Mouse (Mus musculus): Measurements from ENCODE around the gene Larp1b.

The Larp1b gene

DNA sequence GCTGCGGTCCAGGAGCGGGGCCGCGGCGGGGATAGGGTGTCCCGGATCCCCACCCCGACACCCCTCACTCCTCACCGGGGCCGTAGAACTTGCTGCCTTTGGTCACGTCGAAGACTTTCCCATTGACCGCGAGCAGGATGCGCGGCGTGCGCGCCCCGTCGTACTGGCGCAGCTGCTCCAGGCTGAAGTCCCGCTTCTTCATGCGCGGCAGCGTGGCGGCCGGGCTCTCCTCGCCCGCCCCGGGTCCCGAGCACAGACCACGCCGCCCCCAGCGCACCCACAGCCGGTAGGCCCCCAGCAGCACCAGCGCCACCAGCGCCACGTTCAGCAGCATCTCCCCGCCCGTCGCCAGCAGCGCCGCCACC lies 132.9 kb downstream of the Larp1b start:
- DNase-seq (ENCODE audit: low spot score in 2 of 2), result no peak

DNA sequence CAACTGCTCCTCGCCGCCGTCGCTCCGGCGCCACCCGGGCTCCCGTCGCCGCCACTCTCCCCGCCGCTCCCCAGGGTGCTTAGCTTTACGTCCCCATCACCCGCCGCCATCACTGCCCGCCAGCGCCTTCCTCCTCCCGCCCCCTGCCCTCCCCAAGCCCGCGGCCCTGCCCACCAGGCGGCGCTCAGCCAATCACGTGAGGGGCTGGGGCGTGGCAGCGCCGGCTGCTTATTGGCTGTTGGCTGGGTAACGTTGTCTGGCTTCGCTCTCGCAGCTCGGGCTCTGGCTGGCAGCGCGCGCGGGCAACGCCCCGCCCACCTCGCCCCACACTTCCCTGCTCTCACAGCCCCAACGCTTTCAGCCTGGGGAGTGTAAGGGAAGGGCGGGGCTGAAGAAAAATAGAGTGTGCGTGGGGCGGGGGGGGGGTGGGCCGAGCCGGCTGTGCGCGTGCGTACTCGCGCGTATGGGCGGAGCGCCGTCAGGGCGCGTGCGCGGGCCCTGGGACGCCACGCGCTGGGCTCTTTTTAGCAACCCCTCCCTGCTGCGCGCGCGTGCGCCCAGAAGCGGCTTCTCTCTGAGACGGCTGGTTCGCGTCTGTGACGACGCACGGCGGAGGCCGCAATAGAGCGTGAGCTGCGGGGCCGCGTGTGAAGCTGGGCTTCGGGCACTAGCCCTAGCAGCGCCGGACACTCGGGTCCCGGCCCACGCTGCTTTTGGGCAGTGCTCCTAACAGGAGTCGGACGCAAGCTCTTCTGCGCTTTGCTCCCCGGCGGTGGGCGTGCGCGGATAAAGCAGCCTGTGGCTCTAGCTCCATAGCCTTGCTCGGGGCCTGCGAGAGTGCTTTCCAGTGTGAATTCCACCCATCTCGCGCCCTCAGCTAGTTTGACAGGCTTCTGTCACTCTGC lies 133.5 kb downstream of the Larp1b start, which contains the start of gene Pgrmc2:
TSS of gene Pgrmc2 (minus strand) at position 162 of the 905 bp plus-strand sequence.
- peak; percentile 97 to 99 for DNase-seq (ENCODE audit: low spot score in 2 of 2)

DNA sequence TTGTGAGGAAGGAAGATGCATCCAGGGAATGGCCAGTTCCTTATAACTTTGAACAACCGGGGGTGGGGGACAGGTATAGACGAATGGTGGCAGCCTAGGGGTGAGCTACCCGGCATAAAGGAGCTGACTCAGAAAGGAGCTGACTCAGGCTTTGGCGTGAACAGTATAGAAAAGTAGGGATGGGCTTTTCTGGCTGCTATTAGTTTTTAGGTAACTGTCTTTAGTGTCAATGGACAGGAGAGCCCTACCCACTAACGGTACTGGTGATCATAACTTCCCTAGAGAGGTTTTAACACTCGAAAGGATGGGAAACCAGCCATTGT lies 134.1 kb downstream of the Larp1b start:
- no peak for DNase-seq (ENCODE audit: low spot score in 2 of 2)

DNA sequence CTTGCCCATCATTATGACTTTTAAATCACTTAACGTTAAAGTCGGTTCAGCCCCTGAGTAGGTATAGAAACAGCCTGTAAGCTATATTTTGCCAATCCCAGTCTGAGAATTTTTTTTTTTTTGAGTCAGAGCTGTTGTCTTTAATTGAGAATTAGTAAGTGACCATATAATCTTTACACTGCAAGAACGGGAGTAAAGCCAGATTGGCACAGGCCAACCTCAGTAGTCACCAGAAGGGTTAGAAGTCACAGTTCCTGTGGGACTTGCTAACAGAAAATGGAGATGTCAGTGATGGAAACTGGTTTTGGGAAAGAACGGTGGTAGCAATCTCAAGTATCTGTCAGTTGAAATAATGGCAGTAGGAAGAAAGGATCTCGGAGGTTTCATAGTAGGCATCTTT lies 134.8 kb downstream of the Larp1b start:
- no peak for DNase-seq (ENCODE audit: low spot score in 2 of 2)

DNA sequence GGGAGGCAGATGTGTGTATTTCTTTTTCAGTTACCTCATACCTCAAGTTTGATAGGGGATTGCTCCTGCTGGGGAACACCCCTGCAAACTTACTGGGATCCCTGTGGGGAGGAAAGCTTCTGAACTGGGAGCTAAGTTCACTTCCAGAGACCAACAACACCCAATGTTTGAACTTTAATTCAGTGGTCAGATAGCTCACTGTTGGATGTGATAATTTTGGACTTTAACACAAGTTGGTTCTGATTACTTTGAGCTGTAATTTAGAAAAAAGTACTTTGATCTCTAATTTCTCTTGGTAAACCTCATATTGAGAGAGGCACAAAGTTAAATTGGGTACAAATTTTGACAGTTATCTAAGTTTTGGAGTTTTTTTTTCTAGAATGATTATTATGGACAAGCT lies 137.4 kb downstream of the Larp1b start:
- DNase-seq (ENCODE audit: low spot score in 2 of 2), result no peak
